Mouse (Mus musculus) forebrain, embryonic 11.5 days (tissue): Measurements from ENCODE around the gene H2-Eb2. TPM values are rescaled to one million over a fixed set of nuclear protein-coding genes. Genes with fewer than 3 reads are reported as not detected.

ENCODE experiments used
- ATAC-seq: fragments of 200-750 bp; cut with Nextera tagmentation; replicated peaks from 2 replicates; pipeline ENCODE4 v1.8.0; 2017; ENCODE audit warnings: moderate TSS enrichment; ENCODE audit not compliant: low FRiP score
- DNase-seq: peaks from one replicate; pipeline ENCODE4 v3.0.0-alpha.2; 2017; ENCODE audit warnings: low spot score
- H3K27ac ChIP-seq: fragments of 300-500 bp; sonication (generic); 2 replicates; pipeline ENCODE4 v1.5.1; 2014; ENCODE audit warnings: low read depth, low read length
- H3K27me3 ChIP-seq: fragments of 300-500 bp; sonication (generic); 2 replicates; pipeline ENCODE4 v1.6.1; 2014; ENCODE audit warnings: mild to moderate bottlenecking, low read length, mixed read lengths; ENCODE audit not compliant: control insufficient read depth, insufficient read depth
- H3K36me3 ChIP-seq: fragments of 300-500 bp; sonication (generic); 2 replicates; pipeline ENCODE4 v1.6.1; 2014; ENCODE audit warnings: mild to moderate bottlenecking, low read length, moderate library complexity, mixed read lengths; ENCODE audit not compliant: control insufficient read depth, insufficient read depth
- H3K4me1 ChIP-seq: fragments of 300-500 bp; sonication (generic); replicated peaks from 2 replicates; pipeline ENCODE4 v1.6.1; 2014; ENCODE audit warnings: low read length, mixed read lengths; ENCODE audit not compliant: control insufficient read depth, insufficient read depth
- H3K4me2 ChIP-seq: fragments of 300-500 bp; sonication (generic); 2 replicates; pipeline ENCODE4 v1.6.1; 2014; ENCODE audit warnings: low read depth, mild to moderate bottlenecking, low read length, moderate library complexity, mixed read lengths; ENCODE audit not compliant: severe bottlenecking
- H3K4me3 ChIP-seq: fragments of 300-500 bp; sonication (generic); 2 replicates; pipeline ENCODE4 v1.5.1; 2014; ENCODE audit warnings: low read depth, low read length
- H3K9ac ChIP-seq: fragments of 300-500 bp; sonication (generic); 2 replicates; pipeline ENCODE4 v1.6.1; 2014; ENCODE audit warnings: low read length
- H3K9me3 ChIP-seq: fragments of 300-500 bp; sonication (generic); 2 replicates; pipeline ENCODE4 v1.6.1; 2016; ENCODE audit warnings: low read length, mixed read lengths; ENCODE audit not compliant: control insufficient read depth
- WGBS: fragments of 180-500 bp; shearing (Covaris S2); extraction: QIAGEN DNeasy Blood & Tissue Kit; methylation state at CpG from one replicate; pipeline ENCODE4 v1.1.7; 2014; 5-methylcytosine and 5-hydroxymethylcytosine counted together
- polyA plus RNA-seq: library from polyadenylated mRNA; unstranded; fragments of >200 nt; fragmentation: Nextera tagmentation; extraction: Ambion mirVana; gene quantifications from 2 replicates; pipeline ENCODE4 v1.2.1, GENCODE M21; 2014

H2-Eb2 gene
- polyA plus RNA-seq, 1 experiment from 2014 or later: not detected

GRCm38 (mm10) chr17:34326373-34326772 is 908 bp downstream of the H2-Eb2 start:
- Histone ChIP-seq H3K27ac (no peak overlapping the region), H3K27me3 (no peaks in the 10 kb centered on the region), H3K9ac (no peak overlapping the region), H3K36me3 (no peaks in the 10 kb centered on the region), H3K4me3 (no peak overlapping the region), H3K9me3 (no peaks in the 10 kb centered on the region), H3K4me1 (no peaks in the 10 kb centered on the region), H3K4me2 (no peak overlapping the region)
- DNase-seq: no peak
- no peak for ATAC-seq
- 82% methylated on average over 3 of the region's 3 CpGs for WGBS

GRCm38 (mm10) chr17:34329807-34330206 is 4.3 kb downstream of the H2-Eb2 start:
- no peaks in the 10 kb centered on the region for H3K27me3 ChIP-seq
- no peaks in the 10 kb centered on the region for H3K9me3 ChIP-seq
- no peak overlapping the region for H3K4me2 ChIP-seq
- no peak for DNase-seq
- no peaks in the 10 kb centered on the region for H3K4me1 ChIP-seq
- ATAC-seq: no peak
- no peak overlapping the region for H3K4me3 ChIP-seq
- no peak overlapping the region for H3K27ac ChIP-seq
- no peak overlapping the region for H3K9ac ChIP-seq
- WGBS: 76% methylated on average over 2 of the region's 2 CpGs
- no peaks in the 10 kb centered on the region for H3K36me3 ChIP-seq

GRCm38 (mm10) chr17:34331200-34331599 is 5.7 kb downstream of the H2-Eb2 start:
- DNase-seq: no peak
- H3K4me3 ChIP-seq: no peak overlapping the region
- H3K27ac ChIP-seq: no peak overlapping the region
- no peaks in the 10 kb centered on the region for H3K27me3 ChIP-seq
- ATAC-seq: no peak
- H3K4me1 ChIP-seq: no peaks in the 10 kb centered on the region
- no peaks in the 10 kb centered on the region for H3K9me3 ChIP-seq
- WGBS: 89% methylated on average over 1 of the region's 1 CpGs
- no peak overlapping the region for H3K9ac ChIP-seq
- no peak overlapping the region for H3K4me2 ChIP-seq
- no peaks in the 10 kb centered on the region for H3K36me3 ChIP-seq

- H3K27me3 ChIP-seq: no peaks in the 10 kb centered on the region
- no peaks in the 10 kb centered on the region for H3K9me3 ChIP-seq
- DNase-seq (no peak), ATAC-seq (no peak)
- 59% methylated on average over 3 of the region's 3 CpGs for WGBS
- H3K4me2 ChIP-seq: no peak overlapping the region
- H3K9ac ChIP-seq: no peak overlapping the region
- no peaks in the 10 kb centered on the region for H3K4me1 ChIP-seq
- no peak overlapping the region for H3K4me3 ChIP-seq
- no peak overlapping the region for H3K27ac ChIP-seq
- no peaks in the 10 kb centered on the region for H3K36me3 ChIP-seq
Measured at GRCm38 (mm10) chr17:34340619-34341402, 15.3 kb downstream of the H2-Eb2 start.

- Histone ChIP-seq H3K27ac (no peak overlapping the region), H3K9ac (no peak overlapping the region), H3K4me3 (no peak overlapping the region), H3K4me2 (no peak overlapping the region), H3K9me3 (no peaks in the 10 kb centered on the region), H3K27me3 (no peaks in the 10 kb centered on the region), H3K36me3 (no peaks in the 10 kb centered on the region), H3K4me1 (no peaks in the 10 kb centered on the region)
- WGBS: 82% methylated on average over 4 of the region's 4 CpGs
- DNase-seq: no peak
- ATAC-seq: no peak
Measured at GRCm38 (mm10) chr17:34344882-34345281, 19.4 kb downstream of the H2-Eb2 start.

DNA sequence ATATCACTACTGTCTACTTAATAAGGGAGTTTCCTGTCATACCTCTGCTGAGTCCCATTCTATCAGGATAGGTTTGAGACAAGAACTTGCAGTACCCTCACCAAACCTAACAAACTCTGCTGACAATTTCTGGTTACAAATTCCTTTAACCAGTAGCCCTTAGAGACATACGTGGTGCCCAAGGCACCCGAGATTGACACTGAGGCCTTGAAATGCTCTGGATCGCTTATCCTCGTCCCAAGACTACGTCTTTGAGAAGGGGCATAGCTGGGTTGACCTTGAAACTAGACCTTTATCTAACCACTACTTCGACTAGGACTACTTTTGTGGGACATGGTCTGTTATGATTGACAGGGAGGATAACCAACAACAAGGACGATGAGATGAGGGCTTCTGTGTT is 20.0 kb downstream of the H2-Eb2 start:
- H3K9me3 ChIP-seq: no peaks in the 10 kb centered on the region

GRCm38 (mm10) chr17:34346041-34346440 is 20.6 kb downstream of the H2-Eb2 start:
- ATAC-seq (no peak), DNase-seq (no peak)
- H3K4me3 ChIP-seq: no peak overlapping the region
- H3K4me2 ChIP-seq: no peak overlapping the region
- no peak overlapping the region for H3K27ac ChIP-seq
- H3K4me1 ChIP-seq: no peaks in the 10 kb centered on the region
- no peaks in the 10 kb centered on the region for H3K36me3 ChIP-seq
- no peaks in the 10 kb centered on the region for H3K27me3 ChIP-seq
- WGBS: 85% methylated on average over 3 of the region's 3 CpGs
- H3K9ac ChIP-seq: no peak overlapping the region
- H3K9me3 ChIP-seq: no peaks in the 10 kb centered on the region

More for the DNA sequence above, 20.0 kb downstream of the H2-Eb2 start:
- Histone ChIP-seq H3K9ac (no peak overlapping the region), H3K27me3 (no peaks in the 10 kb centered on the region), H3K36me3 (no peaks in the 10 kb centered on the region), H3K4me3 (no peak overlapping the region), H3K4me1 (no peaks in the 10 kb centered on the region), H3K27ac (no peak overlapping the region), H3K4me2 (no peak overlapping the region)
- ATAC-seq: no peak
- WGBS: 88% methylated on average over 7 of the region's 7 CpGs
- no peak for DNase-seq

DNA sequence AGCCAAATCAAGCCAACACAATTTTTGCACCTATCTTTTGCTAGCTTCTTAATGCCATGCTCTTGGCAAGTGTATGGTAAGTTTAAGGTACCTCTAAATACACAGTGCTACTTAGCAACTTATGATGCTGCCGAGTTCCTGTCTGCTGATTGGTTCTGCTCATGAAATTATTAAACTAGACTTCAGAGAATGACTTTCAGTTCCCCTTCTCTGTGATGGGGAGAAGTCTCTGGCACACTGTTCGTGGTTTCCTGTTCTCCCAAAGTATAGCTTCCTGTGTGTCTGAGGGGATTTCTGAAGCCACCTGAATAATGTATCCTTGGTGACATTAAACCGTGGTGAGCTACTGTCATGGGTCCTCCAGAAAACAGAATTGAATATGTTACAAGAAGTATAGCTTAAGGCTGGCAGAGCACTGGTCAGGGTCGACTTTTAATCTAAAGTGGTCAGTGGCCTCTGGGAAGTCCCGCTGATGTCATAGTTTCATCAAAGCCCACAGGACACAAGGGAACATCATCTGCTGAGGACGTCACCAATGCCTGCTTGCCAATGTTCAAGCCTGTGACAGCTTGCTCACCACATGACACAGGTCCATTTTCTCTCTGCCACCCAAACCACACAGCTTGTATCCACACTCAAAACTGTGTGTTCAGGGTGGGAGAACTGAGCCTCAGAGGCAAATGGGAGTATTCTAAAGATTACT is 22.3 kb downstream of the H2-Eb2 start:
- Histone ChIP-seq H3K9me3 (no peaks in the 10 kb centered on the region), H3K4me3 (no peak overlapping the region), H3K27me3 (no peaks in the 10 kb centered on the region), H3K4me2 (no peak overlapping the region), H3K36me3 (no peaks in the 10 kb centered on the region), H3K27ac (no peak overlapping the region), H3K4me1 (no peaks in the 10 kb centered on the region), H3K9ac (no peak overlapping the region)
- no peak for DNase-seq
- ATAC-seq: no peak
- WGBS: 66% methylated on average over 6 of the region's 6 CpGs
